Mouse (Mus musculus): ENCODE results near the gene Rnf207. TPM values are rescaled to one million over a fixed set of nuclear protein-coding genes. Genes with fewer than 3 reads are reported as not detected.

The Rnf207 gene
- polyA plus RNA-seq, 1 experiment from 2014 or later: 4.0 TPM

GRCm38 (mm10) chr4:152263089-152263488 is 55.7 kb downstream of the Rnf207 start:
- Histone ChIP-seq H3K4me2 (ENCODE audit: low read length) (no peak overlapping the region), H3K4me1 (replicated peaks; ENCODE audit: control insufficient read depth, insufficient read depth, low read length) (peaks cover 25% of the 10 kb centered on the region), H3K4me3 (replicated peaks; ENCODE audit: low read length) (no peak overlapping the region), H3K9ac (replicated peaks; ENCODE audit: low read depth, low read length) (no peak overlapping the region), H3K27ac (ENCODE audit: low read length) (no peak overlapping the region), H3K27me3 (replicated peaks; ENCODE audit: control insufficient read depth, insufficient read depth, low read length) (no peaks in the 10 kb centered on the region), H3K9me3 (ENCODE audit: control insufficient read depth, low read length) (no peaks in the 10 kb centered on the region), H3K36me3 (ENCODE audit: control insufficient read depth, insufficient read depth) (no peaks in the 10 kb centered on the region)
- no peak for ATAC-seq
- 69% methylated on average over 9 of the region's 9 CpGs for WGBS

- no peaks in the 10 kb centered on the region for H3K27me3 ChIP-seq (replicated peaks; ENCODE audit: control insufficient read depth, insufficient read depth, low read length)
- H3K4me3 ChIP-seq (replicated peaks; ENCODE audit: low read length): no peak overlapping the region
- H3K36me3 ChIP-seq (ENCODE audit: control insufficient read depth, insufficient read depth): no peaks in the 10 kb centered on the region
- WGBS: 76% methylated on average over 9 of the region's 9 CpGs
- no peak for ATAC-seq
- no peaks in the 10 kb centered on the region for H3K9me3 ChIP-seq (ENCODE audit: control insufficient read depth, low read length)
- peaks cover 26% of the 10 kb centered on the region for H3K4me1 ChIP-seq (replicated peaks; ENCODE audit: control insufficient read depth, insufficient read depth, low read length)
- H3K4me2 ChIP-seq (ENCODE audit: low read length): no peak overlapping the region
- no peak overlapping the region for H3K9ac ChIP-seq (replicated peaks; ENCODE audit: low read depth, low read length)
- H3K27ac ChIP-seq (ENCODE audit: low read length): no peak overlapping the region
These were observed 56.6 kb downstream of the Rnf207 start for GRCm38 (mm10) chr4:152262187-152262586.

GRCm38 (mm10) chr4:152260451-152260850 is 58.3 kb downstream of the Rnf207 start:
- 93% methylated on average over 8 of the region's 8 CpGs for WGBS
- no peaks in the 10 kb centered on the region for H3K9me3 ChIP-seq (ENCODE audit: control insufficient read depth, low read length)

GRCm38 (mm10) chr4:152257070-152257469 is 61.7 kb downstream of the Rnf207 start:
- Histone ChIP-seq H3K36me3 (ENCODE audit: control insufficient read depth, insufficient read depth) (no peaks in the 10 kb centered on the region), H3K4me3 (replicated peaks; ENCODE audit: low read length) (no peak overlapping the region), H3K4me1 (replicated peaks; ENCODE audit: control insufficient read depth, insufficient read depth, low read length) (peaks cover 12% of the 10 kb centered on the region; the same call in 1 of the 2 replicates), H3K27me3 (replicated peaks; ENCODE audit: control insufficient read depth, insufficient read depth, low read length) (no peaks in the 10 kb centered on the region), H3K4me2 (ENCODE audit: low read length) (no peak overlapping the region), H3K9ac (replicated peaks; ENCODE audit: low read depth, low read length) (no peak overlapping the region), H3K27ac (ENCODE audit: low read length) (no peak overlapping the region), H3K9me3 (ENCODE audit: control insufficient read depth, low read length) (no peaks in the 10 kb centered on the region)
- peak; percentile 71 for ATAC-seq
- WGBS: 44% methylated on average over 6 of the region's 6 CpGs

More at GRCm38 (mm10) chr4:152260451-152260850, 58.3 kb downstream of the Rnf207 start:
- no peak overlapping the region for H3K9ac ChIP-seq (replicated peaks; ENCODE audit: low read depth, low read length)
- H3K4me1 ChIP-seq (replicated peaks; ENCODE audit: control insufficient read depth, insufficient read depth, low read length): peaks cover 22% of the 10 kb centered on the region
- H3K27me3 ChIP-seq (replicated peaks; ENCODE audit: control insufficient read depth, insufficient read depth, low read length): no peaks in the 10 kb centered on the region
- ATAC-seq: no peak
- no peaks in the 10 kb centered on the region for H3K36me3 ChIP-seq (ENCODE audit: control insufficient read depth, insufficient read depth)
- H3K4me2 ChIP-seq (ENCODE audit: low read length): no peak overlapping the region
- no peak overlapping the region for H3K27ac ChIP-seq (ENCODE audit: low read length)
- H3K4me3 ChIP-seq (replicated peaks; ENCODE audit: low read length): no peak overlapping the region

Other genes with a start within 250 kb of the Rnf207 start
- 11.7 and 13.2 TPM in 2 replicates for gene Plekhg5, start 246.5 kb downstream of the Rnf207 start, polyA plus RNA-seq (2015; fragmentation: Nextera tagmentation; extraction: Ambion mirVana)
- gene Tnfrsf25, start 203.1 kb downstream of the Rnf207 start, polyA plus RNA-seq (2015; fragmentation: Nextera tagmentation; extraction: Ambion mirVana): 0.97 and 1.5 TPM in 2 replicates
- 0.08 and 0.12 TPM in 2 replicates for gene Espn, start 166.6 kb downstream of the Rnf207 start, polyA plus RNA-seq (2015; fragmentation: Nextera tagmentation; extraction: Ambion mirVana)
- gene Hes2, start 160.1 kb downstream of the Rnf207 start, polyA plus RNA-seq (2015; fragmentation: Nextera tagmentation; extraction: Ambion mirVana): not detected in 2 replicates
- 210 and 269 TPM in 2 replicates for gene Acot7, start 140.9 kb downstream of the Rnf207 start, polyA plus RNA-seq (2015; fragmentation: Nextera tagmentation; extraction: Ambion mirVana)
- 4.4 and 6.2 TPM in 2 replicates for gene Gpr153, start 44.8 kb downstream of the Rnf207 start, polyA plus RNA-seq (2015; fragmentation: Nextera tagmentation; extraction: Ambion mirVana)
- gene Hes3, start 27.3 kb downstream of the Rnf207 start, polyA plus RNA-seq (2015; fragmentation: Nextera tagmentation; extraction: Ambion mirVana): not detected in 2 replicates
- 20.7 and 21.3 TPM in 2 replicates for gene Icmt, start 21.8 kb downstream of the Rnf207 start, polyA plus RNA-seq (2015; fragmentation: Nextera tagmentation; extraction: Ambion mirVana)
- 173 and 196 TPM in 2 replicates for gene Rpl22, start 6.7 kb upstream of the Rnf207 start, polyA plus RNA-seq (2015; fragmentation: Nextera tagmentation; extraction: Ambion mirVana)
- gene Chd5, start 19.7 kb upstream of the Rnf207 start, polyA plus RNA-seq (2015; fragmentation: Nextera tagmentation; extraction: Ambion mirVana): 26.4 and 33.5 TPM in 2 replicates
- 5.5 and 5.7 TPM in 2 replicates for gene Nphp4, start 157.7 kb upstream of the Rnf207 start, polyA plus RNA-seq (2015; fragmentation: Nextera tagmentation; extraction: Ambion mirVana)
- 15.1 and 19.2 TPM in 2 replicates for gene Kcnab2, start 158.9 kb upstream of the Rnf207 start, polyA plus RNA-seq (2015; fragmentation: Nextera tagmentation; extraction: Ambion mirVana)